Mouse (Mus musculus): Measurements from ENCODE around the gene Chrne.
A peak's percentile ranks its signal among the peaks of the same experiment; 100 is the strongest.

DNA sequence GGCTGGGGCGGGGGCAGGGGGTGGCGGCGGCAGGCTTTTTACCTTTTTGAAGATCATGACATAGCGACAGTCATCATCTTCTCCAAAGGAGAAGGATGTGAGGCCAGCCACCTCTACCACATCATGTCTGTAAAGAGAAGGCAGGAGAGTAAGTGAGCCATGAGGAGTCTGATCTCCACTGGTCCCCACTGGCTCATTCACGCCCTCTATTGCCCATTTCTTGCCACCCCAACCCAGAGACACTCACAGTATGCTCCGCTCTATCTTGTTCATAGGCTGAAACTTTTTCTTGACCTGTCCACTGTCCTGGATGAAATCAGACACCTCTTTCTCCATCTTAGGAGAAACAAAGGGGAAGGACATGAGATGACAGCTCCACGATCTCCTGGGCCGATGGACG, 45.7 kb upstream of the Chrne start:
- TF ChIP-seq CTCF (IDR thresholded peaks at IDR 0.05; ENCODE audit: low read depth), result 0 out of 2 replicates have a peak, but pooled peaks have one; percentile 29
- TF ChIP-seq EP300 (IDR thresholded peaks at IDR 0.05; ENCODE audit: low read depth), result no peak

Data from liver, embryonic 14.5 days (tissue).